Mouse (Mus musculus) heart, postnatal 0 days (tissue): ENCODE results near the gene Olfr381. TPM values are rescaled to one million over a fixed set of nuclear protein-coding genes. Genes with fewer than 3 reads are reported as not detected.
"Not testable (repeated sequence)": the region's sequence is repeated elsewhere in the genome, so short reads cannot be mapped to it uniquely, and the experiment has no call there.

Experiments used
- ATAC-seq: fragments of 200-750 bp; cut with Nextera tagmentation; 2 replicates; pipeline ENCODE4 v1.8.0; 2017; ENCODE audit warnings: low read depth, moderate number of reproducible peaks, moderate library complexity; ENCODE audit not compliant: insufficient read depth
- DNase-seq: peaks from one replicate; pipeline ENCODE4 v3.0.0-alpha.2; 2016; ENCODE audit warnings: low spot score
- H3K27ac ChIP-seq: fragments of 300-500 bp; sonication (generic); 2 replicates; pipeline ENCODE4 v1.5.1; 2014; ENCODE audit warnings: low read depth, mild to moderate bottlenecking
- H3K27me3 ChIP-seq: fragments of 300-500 bp; sonication (generic); 2 replicates; pipeline ENCODE4 v1.6.1; 2014; ENCODE audit warnings: low read length, mixed read lengths; ENCODE audit not compliant: control insufficient read depth, insufficient read depth
- H3K36me3 ChIP-seq: fragments of 300-500 bp; sonication (generic); replicated peaks from 2 replicates; pipeline ENCODE4 v1.6.1; 2014; ENCODE audit warnings: low read length, mixed read lengths; ENCODE audit not compliant: control insufficient read depth, insufficient read depth
- H3K4me1 ChIP-seq: fragments of 300-500 bp; sonication (generic); 2 replicates; pipeline ENCODE4 v1.6.1; 2014; ENCODE audit warnings: antibody characterized with exemption; ENCODE audit not compliant: control insufficient read depth, insufficient read depth
- H3K4me2 ChIP-seq: fragments of 300-500 bp; sonication (generic); 2 replicates; pipeline ENCODE4 v1.6.1; 2014; ENCODE audit warnings: low read depth, mild to moderate bottlenecking, low read length, moderate library complexity
- H3K4me3 ChIP-seq: fragments of 300-500 bp; sonication (generic); 2 replicates; pipeline ENCODE4 v1.5.1; 2014; ENCODE audit warnings: low read depth, low read length
- H3K9ac ChIP-seq: fragments of 300-500 bp; sonication (generic); replicated peaks from 2 replicates; pipeline ENCODE4 v1.6.1; 2014; ENCODE audit warnings: low read depth, low read length, mixed read lengths
- H3K9me3 ChIP-seq: fragments of 300-500 bp; sonication (generic); replicated peaks from 2 replicates; pipeline ENCODE4 v1.6.1; 2016; ENCODE audit warnings: low read length; ENCODE audit not compliant: control insufficient read depth
- CTCF ChIP-seq: IDR thresholded peaks from 2 replicates; pipeline ENCODE4 v1.5.1; 2016; ENCODE audit warnings: antibody characterized with exemption, control low read depth, low read depth
- EP300 ChIP-seq: IDR thresholded peaks from 2 replicates; pipeline ENCODE4 v1.6.1; 2016; ENCODE audit warnings: antibody characterized with exemption, low read depth
- WGBS: fragments of 180-500 bp; shearing (Covaris S2); extraction: QIAGEN DNeasy Blood & Tissue Kit; methylation state at CpG from one replicate; pipeline ENCODE4 v1.1.7; 2014; 5-methylcytosine and 5-hydroxymethylcytosine counted together
- polyA plus RNA-seq: library from polyadenylated mRNA; unstranded; fragments of >200 nt; fragmentation: Nextera tagmentation; extraction: Ambion mirVana; gene quantifications from 2 replicates; pipeline ENCODE4 v1.2.1, GENCODE M21; 2015
- total RNA-seq: library from RNA; depleted of rRNA; stranded (reverse); fragments of >200 nt; gene quantifications from 2 replicates; pipeline ENCODE4 v1.2.3, GENCODE M21; 2014; ENCODE audit warnings: low replicate concordance; rRNA removed

The Olfr381 gene
- total RNA-seq (not detected in 2 replicates), polyA plus RNA-seq (not detected in 2 replicates)

- H3K4me3 ChIP-seq, result no peak within 1 kb of the TSS
- 0 out of 2 replicates have a peak, but pooled peaks cover 6% of the 10 kb centered on the region for H3K9me3 ChIP-seq
- DNase-seq, result no peak
- H3K4me2 ChIP-seq, result no peak within 1 kb of the TSS
- H3K27ac ChIP-seq, result no peak within 1 kb of the TSS
- no peaks in the 10 kb centered on the region for H3K27me3 ChIP-seq
- TF ChIP-seq EP300 (no peak), CTCF (no peak)
- H3K36me3 ChIP-seq, result no peaks in the 10 kb centered on the region
- no peak within 1 kb of the TSS for H3K9ac ChIP-seq
- no peaks in the 10 kb centered on the region for H3K4me1 ChIP-seq
- ATAC-seq, result no peak
Observed at GRCm38 (mm10) chr11:73491503-73491902, at the start of gene Olfr381. Gene Olfr381 (minus strand): TSS chr11:73491603.

GRCm38 (mm10) chr11:73528971-73529370 lies 37.6 kb upstream of the Olfr381 start:
- not testable (repeated sequence) for H3K36me3 ChIP-seq, ATAC-seq, H3K9me3 ChIP-seq, DNase-seq, H3K27ac ChIP-seq, H3K4me2 ChIP-seq, H3K9ac ChIP-seq, H3K27me3 ChIP-seq, H3K4me1 ChIP-seq, H3K4me3 ChIP-seq
- WGBS, result 73% methylated on average over 1 of the region's 1 CpGs

DNA sequence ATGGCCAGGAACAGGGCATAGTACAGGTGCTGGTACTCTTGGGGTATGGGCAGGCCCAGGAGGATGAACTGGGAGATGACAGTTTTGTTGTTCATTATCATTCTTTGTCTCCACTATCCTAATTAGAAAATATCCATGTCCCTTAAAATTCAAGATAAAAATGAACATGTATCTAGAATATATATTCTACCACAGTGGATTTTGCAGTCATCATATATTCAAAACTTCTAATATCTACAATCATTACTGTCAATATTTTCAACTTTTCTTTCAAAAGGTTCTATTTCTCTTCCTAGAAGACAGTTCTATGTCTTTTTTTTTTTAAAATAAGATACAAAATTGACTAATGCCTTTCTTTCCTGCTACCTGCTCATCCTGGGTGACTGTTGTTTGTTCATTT lies 25.7 kb upstream of the Olfr381 start, which contains the start of gene Olfr382:
TSS of gene Olfr382 (minus strand) at position 101 of the 400 bp plus-strand sequence.
- no peaks in the 10 kb centered on the region for H3K36me3 ChIP-seq
- no peak for TF ChIP-seq EP300
- H3K27ac ChIP-seq, result no peak within 1 kb of the TSS
- DNase-seq, result no peak
- no peaks in the 10 kb centered on the region for H3K27me3 ChIP-seq
- H3K4me1 ChIP-seq, result no peaks in the 10 kb centered on the region
- H3K9me3 ChIP-seq, result peaks cover 12% of the 10 kb centered on the region; the same call in 1 of the 2 replicates
- no peak within 1 kb of the TSS for H3K4me2 ChIP-seq
- no peak within 1 kb of the TSS for H3K9ac ChIP-seq
- ATAC-seq, result no peak
- no peak within 1 kb of the TSS for H3K4me3 ChIP-seq

DNA sequence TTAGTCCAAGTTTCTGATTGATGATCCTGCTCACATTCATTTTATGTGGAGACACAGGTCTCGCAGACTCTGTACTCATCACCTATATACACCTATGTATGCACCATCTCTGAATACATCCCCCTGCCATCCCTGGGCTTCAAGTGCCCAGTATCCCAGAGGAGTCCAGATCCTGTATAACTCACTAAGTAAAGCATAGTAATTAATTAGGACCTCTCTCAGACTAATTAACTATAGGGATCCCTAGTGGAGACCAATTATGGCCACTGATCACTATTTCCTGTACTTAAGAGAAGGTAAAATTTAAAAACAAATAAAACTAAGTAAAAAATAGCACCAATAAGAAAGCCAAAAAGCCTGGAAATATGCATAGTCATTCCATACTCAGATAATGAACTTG lies 34.0 kb downstream of the Olfr381 start, which contains the start of gene Olfr380:
TSS of gene Olfr380 (minus strand) at position 101 of the 400 bp plus-strand sequence.
- Histone ChIP-seq H3K9ac (no peak within 1 kb of the TSS), H3K9me3 (0 out of 2 replicates have a peak, but pooled peaks cover 3% of the 10 kb centered on the region), H3K36me3 (no peaks in the 10 kb centered on the region), H3K27me3 (no peaks in the 10 kb centered on the region), H3K4me3 (no peak within 1 kb of the TSS), H3K4me2 (no peak within 1 kb of the TSS), H3K27ac (no peak within 1 kb of the TSS), H3K4me1 (no peaks in the 10 kb centered on the region)
- 86% methylated on average over 1 of the region's 1 CpGs for WGBS
- DNase-seq, result no peak
- TF ChIP-seq CTCF (no peak), EP300 (no peak)
- ATAC-seq, result no peak

Other genes with a start within 250 kb of the Olfr381 start
- 0.04 TPM in 1 of 2 replicates, not detected in the other for gene Trpv3, start 224.2 kb downstream of the Olfr381 start, total RNA-seq
- 0.07 and 0.08 TPM in 2 replicates for gene Trpv3, start 224.2 kb downstream of the Olfr381 start, polyA plus RNA-seq
- not detected in 2 replicates for gene Aspa, start 162.0 kb downstream of the Olfr381 start, total RNA-seq
- 0.23 and 0.37 TPM in 2 replicates for gene Aspa, start 162.0 kb downstream of the Olfr381 start, polyA plus RNA-seq
- not detected in 2 replicates for gene Gm49340, start 161.9 kb downstream of the Olfr381 start, total RNA-seq
- gene Gm49340, start 161.9 kb downstream of the Olfr381 start, polyA plus RNA-seq, result not detected in 2 replicates
- not detected in 2 replicates for gene Spata22, start 161.9 kb downstream of the Olfr381 start, total RNA-seq
- not detected in 2 replicates for gene Spata22, start 161.9 kb downstream of the Olfr381 start, polyA plus RNA-seq
- gene Olfr20, start 140.8 kb downstream of the Olfr381 start, total RNA-seq, result not detected in 2 replicates
- not detected in 2 replicates for gene Olfr20, start 140.8 kb downstream of the Olfr381 start, polyA plus RNA-seq
- gene Olfr376, start 120.4 kb downstream of the Olfr381 start, total RNA-seq, result not detected in 2 replicates
- not detected in 2 replicates for gene Olfr376, start 120.4 kb downstream of the Olfr381 start, polyA plus RNA-seq
- gene Olfr1, start 92.0 kb downstream of the Olfr381 start, total RNA-seq, result not detected in 2 replicates
- gene Olfr1, start 92.0 kb downstream of the Olfr381 start, polyA plus RNA-seq, result not detected in 2 replicates
- gene Olfr378, start 63.1 kb downstream of the Olfr381 start, total RNA-seq, result not detected in 2 replicates
- gene Olfr378, start 63.1 kb downstream of the Olfr381 start, polyA plus RNA-seq, result not detected in 2 replicates
- gene Olfr380, start 34.1 kb downstream of the Olfr381 start, total RNA-seq, result not detected in 2 replicates
- not detected in 2 replicates for gene Olfr380, start 34.1 kb downstream of the Olfr381 start, polyA plus RNA-seq
- not detected in 2 replicates for gene Olfr382, start 25.6 kb upstream of the Olfr381 start, total RNA-seq
- gene Olfr382, start 25.6 kb upstream of the Olfr381 start, polyA plus RNA-seq, result not detected in 2 replicates
- not detected in 2 replicates for gene Olfr385, start 101.4 kb upstream of the Olfr381 start, total RNA-seq
- not detected in 2 replicates for gene Olfr385, start 101.4 kb upstream of the Olfr381 start, polyA plus RNA-seq
- not detected in 2 replicates for gene Olfr384, start 107.0 kb upstream of the Olfr381 start, total RNA-seq
- gene Olfr384, start 107.0 kb upstream of the Olfr381 start, polyA plus RNA-seq, result not detected in 2 replicates
- not detected in 2 replicates for gene Zfp735, start 197.2 kb upstream of the Olfr381 start, total RNA-seq
- not detected in 2 replicates for gene Zfp735, start 197.2 kb upstream of the Olfr381 start, polyA plus RNA-seq